Mouse (Mus musculus) layer of hippocampus, postnatal 25 days (tissue): ENCODE measurements at regions not wholly inside any gene's neighbourhood (a gene's known extent, or its start where the extent isn't known, plus 50 kb on each side); places are given as distances from the start of the nearest gene placed in this dataset.
A peak's percentile ranks its signal among the peaks of the same experiment; 100 is the strongest.

Source experiments
- DNase-seq, 2 experiments: peaks; one replicate each; pipeline ENCODE4 v3.0.0; 2022; ENCODE audit warnings: mixed read lengths in 2 of 2, low spot score in 1 of 2; ENCODE audit errors: extremely low spot score in 1 of 2

DNA sequence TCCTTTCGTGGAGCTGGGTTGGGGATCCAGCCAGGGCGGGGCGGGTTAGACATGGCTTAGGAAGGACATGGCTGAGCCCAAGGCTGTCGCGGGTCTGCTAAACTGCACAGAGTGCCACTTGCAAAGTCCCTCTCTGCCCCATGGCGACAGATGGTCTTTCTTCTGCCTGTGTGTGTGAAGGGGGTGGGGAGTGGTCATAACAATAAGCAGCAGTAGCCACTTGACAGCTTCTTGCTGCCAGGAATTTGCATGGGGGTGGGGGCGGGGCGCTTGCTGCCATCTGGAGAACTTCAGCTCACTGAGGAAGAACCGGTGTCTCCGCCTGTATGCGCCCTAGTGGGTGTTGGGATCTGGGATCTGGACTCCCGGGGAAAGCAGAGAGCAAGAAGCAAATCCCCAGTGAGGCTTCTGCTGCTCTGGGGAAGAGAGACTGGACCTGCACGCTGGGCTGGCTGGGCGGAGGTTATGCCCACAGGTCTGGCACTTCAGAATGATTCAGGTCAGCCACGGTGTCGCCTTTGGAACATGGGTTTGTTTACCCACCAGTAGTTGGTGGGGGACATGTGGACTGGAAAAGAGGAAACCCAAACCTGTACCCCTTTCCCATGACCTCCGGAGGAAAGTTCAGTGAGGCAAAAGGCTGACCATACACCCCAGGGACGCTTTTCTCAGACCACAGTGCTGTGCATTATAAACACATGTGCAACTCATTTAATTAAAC lies 258.7 kb upstream of the Marcks start:
- DNase-seq: peak; percentile 7 to 9

- no peak for DNase-seq
Measured at GRCm38 (mm10) chr10:37390011-37390410, 251.3 kb upstream of the Marcks start.

GRCm38 (mm10) chr10:37386216-37386615 lies 247.5 kb upstream of the Marcks start:
- DNase-seq: no peak

GRCm38 (mm10) chr10:37380024-37380423 lies 241.3 kb upstream of the Marcks start:
- DNase-seq: no peak

DNA sequence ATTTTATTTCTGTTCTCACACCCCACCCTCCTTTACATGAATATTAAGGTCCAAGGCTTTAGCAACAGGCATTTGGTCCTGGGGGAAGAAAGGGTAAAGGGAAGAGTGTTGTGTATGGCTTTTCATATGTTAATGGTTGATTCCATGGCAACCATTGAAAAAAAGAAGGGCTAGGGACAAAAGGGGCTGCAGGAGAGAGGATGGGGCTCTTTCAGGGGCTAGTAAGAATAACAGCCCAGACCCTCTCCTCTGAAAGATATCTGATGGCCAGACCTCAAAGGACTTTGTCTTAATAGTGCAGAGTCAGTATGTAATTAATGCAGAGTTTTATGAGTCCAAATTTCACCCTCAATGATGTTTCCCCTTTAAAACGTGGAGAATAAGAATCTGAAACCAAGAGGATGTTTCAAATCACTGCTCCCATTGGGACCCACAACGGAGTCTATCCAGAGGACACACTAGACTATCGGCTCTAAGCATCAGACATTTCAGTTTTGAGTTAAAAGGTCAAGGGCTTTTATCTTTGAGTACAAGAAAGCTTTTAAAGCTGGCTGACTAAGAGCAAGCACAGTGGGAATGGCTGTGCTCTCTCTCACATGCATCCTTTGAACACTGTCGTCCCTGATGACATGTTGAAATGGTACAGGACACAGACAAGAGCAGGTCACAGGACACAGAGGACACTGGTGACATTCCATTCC lies 239.4 kb upstream of the Marcks start:
- DNase-seq: no peak

DNA sequence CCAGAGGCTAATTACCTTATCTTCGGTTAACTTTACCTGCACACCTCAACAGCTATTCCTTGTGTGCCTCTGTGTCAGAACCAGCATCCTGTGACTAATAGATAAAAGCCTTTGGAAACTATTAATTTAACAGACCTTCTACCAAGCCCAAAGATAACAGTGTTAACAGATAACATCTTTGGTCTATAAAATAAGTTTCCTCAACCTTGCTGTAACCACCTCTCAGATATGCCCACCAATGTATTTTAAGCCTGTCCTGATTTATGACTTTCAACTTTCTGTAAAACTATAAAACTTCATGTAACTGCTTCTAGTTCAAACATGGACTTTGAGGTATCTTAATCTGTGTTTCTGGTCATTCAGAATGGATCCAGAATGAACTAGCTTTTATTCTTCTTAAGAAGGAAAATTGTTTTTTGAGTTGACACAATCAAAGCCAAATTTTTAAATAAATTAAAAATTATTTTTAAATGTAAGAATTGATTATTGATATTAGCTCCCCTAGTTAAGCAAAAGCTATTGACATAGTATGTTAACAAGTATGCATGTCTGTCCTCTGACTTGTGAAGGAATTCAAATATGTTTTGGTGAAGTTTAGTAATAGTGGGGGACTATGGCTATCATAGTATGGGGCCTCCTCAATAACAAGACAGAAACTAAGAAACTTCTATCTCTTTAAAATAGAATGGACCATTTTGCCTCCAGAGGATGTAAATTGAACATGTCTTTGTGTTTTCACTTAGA lies 238.7 kb upstream of the Marcks start:
- no peak for DNase-seq

DNA sequence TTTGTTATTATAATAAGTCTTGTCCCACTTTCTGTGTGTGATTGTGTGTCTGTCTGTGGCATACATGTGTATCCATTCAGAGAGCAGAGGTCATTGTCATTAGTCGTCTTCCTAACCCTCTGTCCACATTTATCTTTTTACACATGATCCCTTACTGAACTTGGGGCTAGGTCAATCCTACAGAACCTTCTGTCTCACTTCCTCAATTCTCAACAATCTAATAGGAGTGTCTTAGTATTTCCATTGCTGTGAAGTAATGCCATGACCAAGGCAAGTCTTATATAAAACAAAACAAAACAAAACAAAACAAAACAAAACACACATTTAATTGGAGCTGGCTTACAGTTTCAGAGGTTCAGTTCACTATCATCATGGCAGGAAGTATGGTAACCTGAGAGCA lies 237.5 kb upstream of the Marcks start:
- DNase-seq: no peak

DNA sequence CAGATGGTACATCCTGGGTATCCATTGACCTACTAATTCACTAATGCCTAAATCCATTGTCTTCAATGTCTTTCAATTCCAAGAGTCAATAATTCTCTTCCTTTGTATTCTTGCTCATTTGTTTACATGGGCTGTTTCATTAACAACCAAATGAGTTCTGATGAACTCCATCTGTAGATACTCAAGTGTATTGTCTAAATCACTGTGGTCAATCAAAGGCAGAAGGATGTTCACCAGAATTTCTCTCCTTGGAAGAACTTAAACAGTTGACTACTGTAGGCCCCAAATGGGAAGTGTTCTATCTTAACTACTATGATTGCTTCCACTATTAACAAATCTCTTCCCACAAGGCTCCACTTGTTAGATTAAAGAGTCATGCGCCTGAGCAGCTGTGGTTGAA lies 236.9 kb upstream of the Marcks start:
- no peak for DNase-seq

DNA sequence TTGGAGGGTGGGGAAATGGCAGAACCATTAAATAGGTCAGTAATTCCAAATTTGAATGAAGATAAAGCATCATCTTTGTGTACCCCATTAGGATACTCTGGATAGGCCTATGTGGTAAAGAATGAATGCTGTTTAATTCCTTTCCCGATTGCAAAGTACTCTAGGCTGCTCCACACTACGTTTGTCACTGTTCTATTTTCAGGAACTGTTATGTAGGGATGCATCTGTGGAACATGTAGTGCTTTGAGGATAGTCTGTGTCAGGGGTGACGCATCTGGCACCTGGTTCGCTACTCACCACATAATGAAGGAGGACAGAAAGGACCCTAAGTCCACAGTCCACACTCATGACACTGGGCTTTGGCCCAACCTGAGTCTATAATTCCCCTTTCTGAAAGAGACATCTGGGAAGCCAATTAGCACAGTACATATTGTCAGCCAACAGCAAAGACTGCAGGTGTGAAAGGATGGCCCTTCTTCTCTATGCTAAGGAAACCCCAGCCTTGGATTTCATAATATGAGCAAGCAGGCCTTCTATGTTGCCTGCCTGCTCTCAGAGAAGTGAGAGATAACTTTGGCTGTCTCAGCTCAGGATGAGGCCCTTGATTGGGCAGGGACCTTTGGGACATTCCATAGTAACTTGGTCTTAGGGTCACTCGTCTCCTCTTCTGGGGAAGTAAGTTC lies 230.4 kb upstream of the Marcks start:
- DNase-seq: no peak

DNA sequence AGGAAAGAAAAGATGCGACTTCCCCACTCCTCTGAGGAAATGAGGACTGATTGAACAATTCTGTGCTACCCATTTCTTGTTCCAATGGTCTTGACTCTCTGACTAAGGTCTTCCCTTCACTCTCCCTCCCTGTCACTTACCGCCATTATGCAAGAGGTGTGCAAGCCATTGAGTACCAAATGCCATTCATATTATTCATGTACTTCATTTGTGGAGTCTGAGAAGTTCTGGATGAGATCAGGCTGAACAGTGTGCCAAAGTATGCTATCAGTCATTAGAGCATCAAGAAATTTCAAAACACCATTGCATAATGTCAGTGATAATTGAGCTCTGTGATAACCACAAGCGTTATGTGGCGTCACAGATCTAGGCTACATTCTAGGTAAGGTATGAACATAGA lies 229.1 kb upstream of the Marcks start:
- DNase-seq: no peak

DNA sequence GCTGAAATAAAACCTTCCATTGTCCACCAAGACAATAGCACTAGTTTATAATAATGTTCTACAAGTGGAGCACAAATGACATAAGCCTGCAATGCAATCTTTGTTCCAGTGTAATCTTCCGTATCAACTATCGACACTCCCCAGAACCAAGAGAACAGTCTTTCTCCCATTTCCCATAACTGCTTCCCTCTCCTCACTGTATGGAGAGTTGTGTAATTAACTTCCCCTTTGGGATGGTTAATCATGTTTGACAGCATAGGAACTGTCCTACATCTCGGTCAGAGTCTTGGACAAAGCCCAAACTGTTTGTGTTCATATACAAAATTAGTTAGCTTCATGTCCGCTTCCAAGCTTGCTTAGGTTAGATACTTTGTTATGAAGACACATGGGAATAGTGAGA lies 225.8 kb upstream of the Marcks start:
- DNase-seq: no peak

- DNase-seq: no peak
Measured at GRCm38 (mm10) chr10:37360985-37361384, 222.3 kb upstream of the Marcks start.

- no peak for DNase-seq
Measured at GRCm38 (mm10) chr10:37358900-37359299, 220.2 kb upstream of the Marcks start.

GRCm38 (mm10) chr10:37358334-37358733 lies 219.6 kb upstream of the Marcks start:
- DNase-seq: no peak

GRCm38 (mm10) chr10:37357304-37358060 lies 218.8 kb upstream of the Marcks start:
- peak; percentile 14 to 34 for DNase-seq

DNA sequence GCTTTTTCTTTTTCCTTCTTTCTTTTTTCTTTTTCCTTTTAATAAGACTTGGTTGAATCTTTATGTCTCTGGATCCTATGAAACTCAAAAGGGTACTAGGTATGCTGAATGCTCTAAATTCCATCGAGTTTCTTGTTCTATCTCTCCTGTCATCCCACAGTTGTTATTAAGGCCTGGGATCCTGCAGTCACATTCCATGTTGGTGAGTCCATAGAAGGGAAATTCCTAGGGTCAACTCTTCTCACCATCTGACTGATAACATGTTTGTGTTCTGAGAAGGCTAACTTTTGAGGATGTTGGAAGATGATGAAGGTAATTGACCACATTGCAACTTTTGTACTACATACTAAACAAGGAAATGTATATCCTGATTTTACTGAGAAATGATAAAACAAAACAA lies 210.5 kb upstream of the Marcks start:
- no peak for DNase-seq

DNA sequence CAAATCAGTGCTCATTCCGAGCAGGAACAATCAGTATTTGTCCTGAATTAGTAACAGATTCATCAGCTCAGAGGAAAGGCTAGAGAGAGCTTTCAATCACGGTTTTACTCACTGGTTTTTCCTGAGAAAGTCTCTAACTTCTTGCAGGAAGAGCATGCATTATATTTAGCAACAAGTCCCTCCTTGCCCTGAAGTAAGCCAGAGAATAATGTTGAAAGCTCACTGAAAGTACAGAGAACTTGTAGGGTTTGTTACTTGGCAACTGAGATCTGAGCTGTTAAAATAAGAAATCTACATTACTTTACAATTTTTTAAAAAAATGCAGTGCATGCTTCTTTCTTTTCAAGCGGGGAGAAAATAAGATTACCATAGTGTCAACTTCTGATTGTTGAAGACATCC lies 209.7 kb upstream of the Marcks start:
- no peak for DNase-seq

DNA sequence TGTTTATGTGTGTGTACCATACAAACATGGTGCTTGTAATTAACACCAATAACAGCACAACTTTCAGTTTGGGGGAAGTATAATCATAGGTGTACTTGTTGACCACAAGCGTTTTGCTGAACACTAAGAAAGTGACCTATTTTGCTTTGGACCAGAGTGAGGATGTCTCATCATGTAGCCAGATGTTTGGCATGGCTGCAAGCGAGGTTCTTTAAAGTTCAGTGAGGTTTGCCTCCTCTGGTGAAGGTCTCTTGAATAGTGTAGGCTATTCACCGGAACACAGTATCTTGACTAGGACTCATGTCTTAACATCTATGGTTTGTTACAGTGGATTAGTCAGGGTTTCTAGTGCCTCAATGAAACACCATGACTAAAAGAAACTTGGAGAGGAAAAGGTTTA lies 208.9 kb upstream of the Marcks start:
- DNase-seq: no peak

- DNase-seq: no peak
Measured at GRCm38 (mm10) chr10:37342675-37343074, 204.0 kb upstream of the Marcks start.

- no peak for DNase-seq
Measured at GRCm38 (mm10) chr10:37339658-37340057, 200.9 kb upstream of the Marcks start.
